Mouse (Mus musculus): ENCODE results near the gene Yipf7. TPM values are rescaled to one million over a fixed set of nuclear protein-coding genes. Genes with fewer than 3 reads are reported as not detected.

The Yipf7 gene
- total RNA-seq (2021), result 100 to 1,000 TPM in 1 of 2 experiments, 10 to 100 TPM in 1; 73.2 to 121 TPM
- long read RNA-seq, experiment 1, transcript Yipf7-201 (6 exons, 1,219 nt), result major isoform, 85 of 91 reads
- long read RNA-seq, experiment 1, partial matches to known transcripts, result 2 of 91 reads
- long read RNA-seq, experiment 1, other reads (novel, unspliced or antisense), result 4 of 91 reads
- long read RNA-seq, experiment 2, transcript Yipf7-201 (6 exons, 1,219 nt), result major isoform, 80 of 96 reads
- long read RNA-seq, experiment 2, partial matches to known transcripts, result 8 of 96 reads
- long read RNA-seq, experiment 2, other reads (novel, unspliced or antisense), result 8 of 96 reads

GRCm38 (mm10) chr5:69542489-69542888 is at the start of gene Yipf7:
TSS of gene Yipf7 (minus strand) at chr5:69542648.
- peak; percentile 68 for DNase-seq
- Histone ChIP-seq H3K4me3 (peak within 1 kb of the TSS; percentile 72), H3K27ac (peak within 1 kb of the TSS; percentile 95)
- intact Hi-C loops (cut with DNase I), result no loop called here
- TF ChIP-seq CTCF (IDR thresholded peaks at IDR 0.05), result no peak

GRCm38 (mm10) chr5:69591640-69592461 is 49.4 kb upstream of the Yipf7 start, which contains the start of gene Gnpda2:
TSS of gene Gnpda2 (minus strand) at chr5:69592340.
- intact Hi-C loops (cut with DNase I), result no loop called here
- DNase-seq, result peak; percentile 85
- H3K27ac ChIP-seq, result peak within 1 kb of the TSS; percentile 87
- peak within 1 kb of the TSS; percentile 79 for H3K4me3 ChIP-seq
- peak; percentile 46 for TF ChIP-seq CTCF (IDR thresholded peaks at IDR 0.05)

DNA sequence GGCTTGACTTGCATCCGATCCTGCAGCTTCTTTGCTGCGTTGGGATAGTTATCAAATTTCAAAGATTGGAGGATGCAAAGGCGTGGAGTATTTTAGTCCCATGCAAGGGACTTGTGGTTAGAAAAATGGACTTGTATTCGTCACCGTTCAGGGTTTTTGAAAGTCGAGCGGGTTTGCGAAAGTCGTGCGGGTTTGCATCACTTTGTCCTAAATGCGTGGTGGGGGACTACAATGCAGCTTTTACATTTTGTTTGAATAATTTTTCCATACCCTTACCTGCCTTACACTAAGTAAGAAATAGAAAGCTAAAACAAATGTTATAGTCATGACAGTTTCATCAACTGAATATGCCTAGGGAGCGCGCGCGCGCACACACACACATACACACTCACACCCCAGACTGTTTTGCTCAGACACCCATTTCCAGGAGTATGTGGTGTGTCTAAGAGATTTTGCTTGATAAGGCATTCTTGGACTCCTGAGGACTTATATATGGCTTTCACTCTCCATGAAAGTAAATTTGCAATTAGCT is 15.0 kb upstream of the Yipf7 start:
- peak overlapping the region; percentile 92 for H3K4me3 ChIP-seq
- no peak for DNase-seq
- TF ChIP-seq CTCF (IDR thresholded peaks at IDR 0.05), result no peak
- peak overlapping the region; percentile 98 for H3K27ac ChIP-seq
- intact Hi-C loops (cut with DNase I), result no loop called here

- DNase-seq, result peak; percentile 96
- Histone ChIP-seq H3K27ac (peak within 1 kb of the TSS; percentile 98), H3K4me3 (peak within 1 kb of the TSS; percentile 92)
- intact Hi-C loops (cut with DNase I), result no loop called here
- TF ChIP-seq CTCF (IDR thresholded peaks at IDR 0.05), result no peak; the same call in 1 of the 2 replicates
Measured at GRCm38 (mm10) chr5:69556628-69557403, 14.4 kb upstream of the Yipf7 start, which contains the start of gene Guf1. TSS of gene Guf1 (plus strand) at chr5:69556923.

GRCm38 (mm10) chr5:69541680-69542079 is 768 bp downstream of the Yipf7 start:
- no peak for DNase-seq
- no peak for TF ChIP-seq CTCF (IDR thresholded peaks at IDR 0.05)
- intact Hi-C loops (cut with DNase I), result no loop called here
- Histone ChIP-seq H3K27ac (peak overlapping the region; percentile 95), H3K4me3 (peak overlapping the region; percentile 72)

DNA sequence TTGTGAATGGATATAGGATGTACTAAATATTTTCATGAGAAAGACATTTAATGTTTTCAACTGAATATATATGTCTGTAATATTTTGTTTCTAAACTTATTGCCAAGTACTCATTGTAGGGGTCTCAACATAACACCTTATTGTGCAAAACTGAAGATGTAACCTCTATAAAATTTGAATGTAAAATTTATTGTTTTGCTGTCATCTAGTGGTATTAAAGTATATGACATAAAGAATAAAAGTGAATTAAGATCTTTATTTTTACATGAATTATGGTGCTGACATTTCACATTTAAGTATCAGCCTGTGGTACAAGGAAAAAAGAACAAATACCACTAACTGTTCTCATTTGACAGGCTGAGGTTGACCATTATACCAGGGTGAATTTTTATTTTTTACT is 18.5 kb downstream of the Yipf7 start:
- no peak for DNase-seq
- Histone ChIP-seq H3K4me3 (no peak overlapping the region), H3K27ac (no peak overlapping the region)
- no peak for TF ChIP-seq CTCF (IDR thresholded peaks at IDR 0.05)
- intact Hi-C loops (cut with DNase I), result loop anchor here (5.0 kb wide), 1 partner anchor 43 kb away; no protein-coding TSS in a partner anchor

DNA sequence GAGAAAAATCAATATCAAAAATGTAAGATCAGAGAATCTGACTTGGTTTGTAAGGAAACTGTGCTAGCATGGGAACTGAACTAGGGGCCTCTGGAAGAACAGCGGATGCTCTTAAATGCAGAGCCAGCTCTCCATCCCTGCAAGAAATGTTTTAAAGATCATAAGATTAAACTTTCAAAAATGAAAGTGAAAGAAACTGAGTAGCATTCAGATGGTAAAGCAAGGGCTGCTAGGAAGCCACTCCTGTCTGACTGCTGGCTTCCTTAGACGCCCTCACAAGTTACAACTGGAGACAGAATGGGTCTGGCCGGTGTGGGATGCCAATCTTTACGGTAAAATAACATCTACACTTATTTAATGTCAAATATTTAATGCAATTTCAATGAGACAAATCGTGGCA is 20.4 kb downstream of the Yipf7 start:
- no peak for TF ChIP-seq CTCF (IDR thresholded peaks at IDR 0.05)
- Histone ChIP-seq H3K27ac (no peak overlapping the region), H3K4me3 (peak overlapping the region; percentile 37)
- intact Hi-C loops (cut with DNase I), result loop anchor here (5.0 kb wide), 1 partner anchor 45 kb away; no protein-coding TSS in a partner anchor
- DNase-seq, result no peak

DNA sequence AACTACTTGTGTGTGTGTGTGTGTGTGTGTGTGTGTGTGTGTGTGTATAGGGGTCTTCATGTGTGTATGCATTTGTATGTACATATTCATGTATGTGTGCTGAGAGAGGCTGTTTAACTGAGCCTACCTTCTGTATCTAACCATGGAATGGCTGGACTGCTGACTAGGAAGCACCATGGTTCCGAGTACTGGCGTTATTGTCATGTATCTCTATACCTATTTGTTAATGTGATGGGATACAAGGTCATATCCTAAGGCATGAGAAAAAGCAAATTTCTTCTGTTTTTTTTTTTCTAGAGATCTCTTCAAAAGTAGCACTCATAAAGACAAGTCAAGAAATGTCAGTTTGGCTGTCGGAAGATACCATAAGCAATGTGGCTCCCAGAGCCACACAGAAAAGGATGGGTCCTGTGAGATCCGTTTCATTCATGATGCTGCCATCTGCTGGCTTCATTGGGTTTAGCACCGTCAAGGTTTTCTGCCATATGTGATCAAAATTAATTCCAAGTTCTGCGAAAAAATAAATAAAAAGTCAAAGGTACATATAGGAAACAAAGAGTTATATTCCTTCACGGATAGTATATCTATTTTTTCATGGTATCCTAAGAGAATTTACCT is 21.7 kb downstream of the Yipf7 start:
- H3K4me3 ChIP-seq, result no peak overlapping the region
- TF ChIP-seq CTCF (IDR thresholded peaks at IDR 0.05), result peak; percentile 72
- intact Hi-C loops (cut with DNase I), result loop anchor here (5.0 kb wide), 1 partner anchor 47 kb away; no protein-coding TSS in a partner anchor
- H3K27ac ChIP-seq, result no peak overlapping the region
- peak; percentile 23 for DNase-seq

- intact Hi-C loops (cut with DNase I), result no loop called here
Measured at GRCm38 (mm10) chr5:69512203-69512602, 30.2 kb downstream of the Yipf7 start.

DNA sequence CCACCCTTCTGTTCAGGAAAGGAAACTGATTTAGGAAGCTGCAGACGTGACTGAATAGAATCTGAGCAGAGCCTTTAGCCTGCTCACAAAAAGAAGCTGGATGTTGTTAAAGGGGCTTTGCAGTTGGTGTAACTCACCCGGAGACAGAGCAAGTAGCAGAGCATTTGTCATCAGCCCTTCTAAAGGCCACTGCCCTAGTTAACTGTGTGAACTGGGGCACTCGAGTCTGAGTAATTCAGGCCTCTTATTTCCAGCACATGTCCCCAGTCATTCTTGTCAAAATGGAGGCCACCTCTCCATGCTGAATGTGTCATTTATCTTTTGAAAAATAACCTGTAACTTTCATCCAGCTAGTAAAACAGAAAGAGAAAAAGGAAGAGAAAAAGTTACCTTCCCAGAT is 30.8 kb downstream of the Yipf7 start:
- no peak overlapping the region for H3K4me3 ChIP-seq
- H3K27ac ChIP-seq, result no peak overlapping the region
- DNase-seq, result no peak
- intact Hi-C loops (cut with DNase I), result no loop called here
- TF ChIP-seq CTCF (IDR thresholded peaks at IDR 0.05), result no peak

More at GRCm38 (mm10) chr5:69512203-69512602, 30.2 kb downstream of the Yipf7 start:
- H3K27ac ChIP-seq, result no peak overlapping the region
- no peak for DNase-seq
- no peak overlapping the region for H3K4me3 ChIP-seq
- no peak for TF ChIP-seq CTCF (IDR thresholded peaks at IDR 0.05)

DNA sequence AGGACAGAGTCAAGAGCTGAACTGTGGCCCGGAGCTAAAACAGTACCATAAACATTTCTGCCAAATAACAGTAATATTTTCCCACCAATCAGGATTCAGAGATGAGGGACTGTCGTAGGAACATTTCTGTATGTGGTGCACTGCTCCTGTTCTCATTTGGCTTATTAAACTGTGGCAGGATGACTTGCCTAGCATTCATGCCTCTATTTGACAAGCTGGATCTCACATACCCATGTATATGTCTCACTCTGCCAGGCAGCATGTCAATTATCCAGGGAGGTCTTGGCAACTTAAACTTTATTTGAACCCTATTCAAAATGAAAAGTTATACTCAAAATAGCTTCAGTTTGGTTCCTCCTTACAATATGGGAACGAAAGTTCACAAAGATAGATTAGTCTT is 35.4 kb downstream of the Yipf7 start:
- TF ChIP-seq CTCF (IDR thresholded peaks at IDR 0.05), result no peak
- intact Hi-C loops (cut with DNase I), result no loop called here
- Histone ChIP-seq H3K4me3 (no peak overlapping the region), H3K27ac (no peak overlapping the region)
- no peak for DNase-seq

DNA sequence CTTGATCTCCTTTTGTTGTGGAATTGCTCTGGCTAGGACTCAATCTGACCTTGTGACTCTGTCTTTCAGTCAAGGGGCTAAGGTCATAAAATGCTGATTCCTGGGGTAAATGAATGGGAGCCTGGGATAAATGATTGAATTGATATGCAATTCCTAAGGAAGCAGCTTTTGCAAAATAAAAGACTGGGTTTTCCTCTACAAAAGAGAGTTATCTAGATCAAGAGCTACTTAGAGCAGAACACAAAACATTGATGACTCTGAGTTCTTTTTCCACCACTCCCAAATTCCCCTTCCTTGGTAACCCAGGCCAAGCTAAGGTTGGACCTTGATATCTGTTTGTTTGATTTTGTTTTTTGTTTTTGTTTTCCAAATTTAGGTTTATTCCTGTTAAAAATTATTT is 53.4 kb downstream of the Yipf7 start:
- no peak for DNase-seq

More for the DNA sequence above, 53.4 kb downstream of the Yipf7 start:
- intact Hi-C loops (cut with DNase I), result no loop called here
- H3K4me3 ChIP-seq, result no peak overlapping the region
- no peak for TF ChIP-seq CTCF (IDR thresholded peaks at IDR 0.05)
- H3K27ac ChIP-seq, result no peak overlapping the region
